ENCODE assay signal across 28 mouse cellular contexts in the genomic region with DNA sequence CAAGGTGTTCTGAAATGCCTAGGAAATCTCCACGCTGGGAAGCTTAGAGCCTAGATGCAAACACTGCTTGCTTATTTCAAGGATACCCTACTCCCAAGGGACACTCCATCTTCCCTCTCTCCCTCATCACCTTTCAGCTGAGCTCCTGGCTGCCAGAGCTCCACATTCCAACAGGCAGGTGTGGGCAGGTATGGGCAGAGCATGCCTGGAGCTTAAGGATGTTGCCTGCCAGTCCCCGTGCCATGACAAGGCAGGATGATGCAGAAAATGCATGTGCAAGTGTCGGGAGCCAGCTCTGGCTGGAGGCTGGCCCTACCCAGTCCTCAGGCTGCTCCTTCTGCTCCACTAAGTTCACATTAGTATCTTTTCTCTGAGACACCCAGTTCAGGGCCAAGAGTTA.
"Had no signal": no experiment of that assay in that cellular context is flagged by ENCODE, and none has a peak within 500 bp of the region (broad histone marks: within the 10 kb centered on the region; RNA-seq: fewer than 3 reads in every experiment).

No protein-coding gene starts in this region.

- H3K4me2 ChIP-seq: embryonic facial prominence, embryonic 12.5 days; embryonic facial prominence, embryonic 13.5 days; embryonic facial prominence, embryonic 15.5 days; forebrain, embryonic 12.5 days; forebrain, embryonic 13.5 days; forebrain, embryonic 15.5 days had no signal

- H3K27ac ChIP-seq: embryonic facial prominence, embryonic 12.5 days; embryonic facial prominence, embryonic 15.5 days; forebrain, embryonic 10.5 days; forebrain, embryonic 12.5 days; forebrain, embryonic 13.5 days; forebrain, embryonic 15.5 days; gastrocnemius, adult 2 months; heart, adult 2 months had no signal

- H3K36me3 ChIP-seq: embryonic facial prominence, embryonic 12.5 days; embryonic facial prominence, embryonic 13.5 days; embryonic facial prominence, embryonic 15.5 days; forebrain, embryonic 10.5 days; forebrain, embryonic 12.5 days; forebrain, embryonic 15.5 days had no signal

- H3K4me3 ChIP-seq: embryonic facial prominence, embryonic 12.5 days; embryonic facial prominence, embryonic 13.5 days; embryonic facial prominence, embryonic 15.5 days; erythroblast, embryonic 14.5 days; forebrain, embryonic 10.5 days; forebrain, embryonic 12.5 days; forebrain, embryonic 13.5 days; forebrain, embryonic 15.5 days; gastrocnemius, adult 2 months; heart, adult 2 months had no signal

- ATAC-seq: forebrain, embryonic 13.5 days; forebrain, embryonic 14.5 days; forebrain, embryonic 15.5 days; forebrain, embryonic 16.5 days; forebrain, postnatal 0 days had no signal

- H3K27me3 ChIP-seq: embryonic facial prominence, embryonic 12.5 days; embryonic facial prominence, embryonic 13.5 days; embryonic facial prominence, embryonic 15.5 days; forebrain, embryonic 12.5 days; forebrain, embryonic 13.5 days; forebrain, embryonic 15.5 days had no signal

- H3K9ac ChIP-seq: embryonic facial prominence, embryonic 12.5 days; embryonic facial prominence, embryonic 13.5 days; embryonic facial prominence, embryonic 15.5 days; forebrain, embryonic 12.5 days; forebrain, embryonic 13.5 days; forebrain, embryonic 15.5 days; forebrain, postnatal 0 days had no signal

- H3K9me3 ChIP-seq: embryonic facial prominence, embryonic 12.5 days; embryonic facial prominence, embryonic 13.5 days; embryonic facial prominence, embryonic 15.5 days; forebrain, embryonic 10.5 days; forebrain, embryonic 12.5 days; forebrain, embryonic 13.5 days; forebrain, embryonic 15.5 days had no signal

- DNase-seq: cerebellum, adult 2 months; cerebellum, adult 8-10 months; cerebellum, adult 9-10 months; cerebellum, adult 9-11 months; cerebellum, postnatal 10 days; cerebellum, postnatal 14 days; cerebellum, postnatal 25 days; cerebellum, postnatal 36 days; embryo, embryonic 11 days; forebrain, postnatal 0 days; gastrocnemius, adult 2 months; gastrocnemius, postnatal 10 days; gastrocnemius, postnatal 14 days; gastrocnemius, postnatal 25 days; gastrocnemius, postnatal 36 days; heart, adult 11 months; heart, adult 18-20 months; heart, adult 2 months had no signal
